Mouse (Mus musculus) kidney, adult 2 months (tissue): Measurements from ENCODE around the gene Ptk7.

Source experiments
- CTCF ChIP-seq: fragments of 200-500 bp; conservative IDR thresholded peaks from 2 replicates; pipeline ENCODE4 v1.5.1; 2011; ENCODE audit warnings: low read depth, mild to moderate bottlenecking, control low read depth, low read length, moderate library complexity, mixed read lengths; ENCODE audit not compliant: insufficient read depth, insufficient read length
- POLR2A ChIP-seq: fragments of 200-500 bp; IDR thresholded peaks from one replicate; pipeline ENCODE4 v1.6.1; 2011; ENCODE audit warnings: low read depth, low read length, control low read depth

- TF ChIP-seq CTCF, result no peak
- TF ChIP-seq POLR2A, result no peak
Measured at GRCm38 (mm10) chr17:46619683-46620357, 9.5 kb downstream of the Ptk7 start.
